Mouse (Mus musculus): ENCODE results near the gene Dlg4.

DNA sequence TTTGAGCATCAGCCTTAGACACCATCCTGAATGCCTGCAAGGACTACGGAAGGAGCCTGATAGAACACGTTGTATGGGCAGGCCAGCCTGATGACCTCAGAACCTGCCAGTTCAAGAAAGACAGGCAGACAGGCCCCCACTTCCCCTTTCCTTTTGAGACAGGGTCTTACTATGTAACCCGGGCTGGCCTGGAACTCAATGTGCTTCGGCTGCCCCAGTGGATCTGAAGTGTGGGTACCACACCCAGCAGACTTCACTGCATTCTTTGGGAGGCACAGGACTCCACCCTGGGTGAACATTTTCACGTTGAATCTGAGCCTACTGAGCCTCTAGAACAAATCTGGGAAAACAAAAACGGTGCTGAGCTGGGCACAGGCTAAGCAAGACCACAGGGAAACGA lies 21.4 kb downstream of the Dlg4 start:
- no peak for TF ChIP-seq MAFK (IDR thresholded peaks at IDR 0.05; ENCODE audit: insufficient replicate concordance, low read length)
- no peak for TF ChIP-seq ZC3H11A (IDR thresholded peaks at IDR 0.05; ENCODE audit: low read depth, low read length)
- TF ChIP-seq SMC3 (IDR thresholded peaks at IDR 0.05; ENCODE audit: low read depth, low read length): no peak
- TF ChIP-seq CTCF (conservative IDR thresholded peaks at IDR 0.05 in 1 of 2, IDR thresholded peaks at IDR 0.05 in 1 of 2; ENCODE audit: low read depth in 2 of 2, low read length in 2 of 2): no peak
- TF ChIP-seq CHD1 (IDR thresholded peaks at IDR 0.05; ENCODE audit: low read depth, low read length): no peak
- no peak for TF ChIP-seq MAX (IDR thresholded peaks at IDR 0.05; ENCODE audit: low read length)
- no peak for TF ChIP-seq E2F4 (IDR thresholded peaks at IDR 0.05; ENCODE audit: insufficient replicate concordance, low read depth, low read length)
- TF ChIP-seq SIN3A (IDR thresholded peaks at IDR 0.05; ENCODE audit: low read length): no peak
- TF ChIP-seq NRF1 (IDR thresholded peaks at IDR 0.05; ENCODE audit: low read depth, low read length): no peak
- TF ChIP-seq HCFC1 (IDR thresholded peaks at IDR 0.05; ENCODE audit: low read depth, low read length): no peak

All from CH12.LX (cell line).